Mouse (Mus musculus) 416B (cell line): ENCODE results near the gene Cdh13.

Experiments used
- DNase-seq: peaks from one replicate; pipeline ENCODE4 v3.0.0; 2011; ENCODE audit warnings: low read depth

Gene Cdh13

GRCm38 (mm10) chr8:119098261-119098660 lies 814.7 kb downstream of the Cdh13 start:
- no peak for DNase-seq

- no peak for DNase-seq
Observed at GRCm38 (mm10) chr8:119102871-119103270, 819.3 kb downstream of the Cdh13 start.

GRCm38 (mm10) chr8:119109655-119110054 lies 826.1 kb downstream of the Cdh13 start:
- DNase-seq = no peak

GRCm38 (mm10) chr8:119112861-119113260 lies 829.3 kb downstream of the Cdh13 start:
- DNase-seq = no peak

- DNase-seq = no peak
Observed at GRCm38 (mm10) chr8:119121236-119121635, 837.7 kb downstream of the Cdh13 start.

- DNase-seq = no peak
Observed at GRCm38 (mm10) chr8:119127841-119128240, 844.3 kb downstream of the Cdh13 start.

- DNase-seq = no peak
Observed at GRCm38 (mm10) chr8:119128266-119128665, 844.7 kb downstream of the Cdh13 start.

GRCm38 (mm10) chr8:119156454-119156921 lies 873.0 kb downstream of the Cdh13 start:
- DNase-seq = no peak

GRCm38 (mm10) chr8:119158628-119159027 lies 875.1 kb downstream of the Cdh13 start:
- DNase-seq = no peak

GRCm38 (mm10) chr8:119159794-119160193 lies 876.3 kb downstream of the Cdh13 start:
- DNase-seq = no peak

GRCm38 (mm10) chr8:119164076-119164475 lies 880.5 kb downstream of the Cdh13 start:
- DNase-seq = no peak

GRCm38 (mm10) chr8:119177226-119177935 lies 893.8 kb downstream of the Cdh13 start:
- DNase-seq = no peak

- no peak for DNase-seq
Observed at GRCm38 (mm10) chr8:119180626-119181025, 897.1 kb downstream of the Cdh13 start.

- no peak for DNase-seq
Observed at GRCm38 (mm10) chr8:119195695-119196094, 912.2 kb downstream of the Cdh13 start.

GRCm38 (mm10) chr8:119196486-119197150 lies 913.1 kb downstream of the Cdh13 start:
- no peak for DNase-seq

- no peak for DNase-seq
Observed at GRCm38 (mm10) chr8:119208567-119208966, 925.0 kb downstream of the Cdh13 start.

- peak; percentile 56 for DNase-seq
Observed at GRCm38 (mm10) chr8:119224547-119224946, 941.0 kb downstream of the Cdh13 start.

- no peak for DNase-seq
Observed at GRCm38 (mm10) chr8:119245181-119245580, 961.6 kb downstream of the Cdh13 start.

GRCm38 (mm10) chr8:119245641-119246040 lies 962.1 kb downstream of the Cdh13 start:
- no peak for DNase-seq

GRCm38 (mm10) chr8:119254358-119254757 lies 970.8 kb downstream of the Cdh13 start:
- no peak for DNase-seq

GRCm38 (mm10) chr8:119258642-119259041 lies 975.1 kb downstream of the Cdh13 start:
- peak; percentile 10 for DNase-seq

- DNase-seq = no peak
Observed at GRCm38 (mm10) chr8:119263750-119264149, 980.2 kb downstream of the Cdh13 start.

- no peak for DNase-seq
Observed at GRCm38 (mm10) chr8:119266304-119266703, 982.8 kb downstream of the Cdh13 start.
